Mouse (Mus musculus) small intestine, adult 2 months (tissue): ENCODE results near the gene Tac4.

Source experiments
- CTCF ChIP-seq: fragments of 200-500 bp; IDR thresholded peaks from 2 replicates; pipeline ENCODE4 v1.5.1; 2012; ENCODE audit warnings: low read depth, mild to moderate bottlenecking, control low read depth, inconsistent platforms, low read length, moderate library complexity, mixed read lengths; ENCODE audit not compliant: insufficient replicate concordance, insufficient read length; ENCODE audit errors: extremely low read depth
- POLR2A ChIP-seq: fragments of 200-500 bp; IDR thresholded peaks from 2 replicates; pipeline ENCODE4 v1.6.1; 2012; ENCODE audit warnings: low read depth, mild to moderate bottlenecking, control low read depth, inconsistent platforms, low read length, moderate library complexity

DNA sequence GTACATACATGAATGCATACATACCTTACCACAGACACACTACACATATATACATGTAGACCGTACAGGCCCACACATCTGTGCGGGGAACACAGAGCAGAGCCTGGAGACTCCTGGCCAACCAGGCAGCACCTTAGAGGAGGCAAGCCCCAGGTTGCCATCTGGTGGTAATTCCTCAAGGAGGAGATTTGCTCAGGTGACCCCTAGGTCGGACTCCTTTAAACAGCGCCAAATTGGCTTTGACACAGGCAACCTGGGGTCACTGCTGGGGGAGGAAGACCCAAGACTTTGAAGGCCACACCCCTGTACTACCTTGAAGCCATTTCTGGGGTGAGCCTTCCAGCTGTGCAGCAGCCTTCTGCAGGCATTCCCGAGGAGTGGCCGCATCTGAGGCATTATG is 47.7 kb upstream of the Tac4 start:
- TF ChIP-seq POLR2A (no peak), CTCF (no peak)
